Mouse (Mus musculus) mature B cell (primary cell): ENCODE results near the gene Epop.

Source experiments
- in situ Hi-C: fragments of 300-500 bp; cut with MboI; formaldehyde crosslinking; loops from 2 replicates; pipeline ENCODE4 v1.14.3; 2019

The Epop gene

DNA sequence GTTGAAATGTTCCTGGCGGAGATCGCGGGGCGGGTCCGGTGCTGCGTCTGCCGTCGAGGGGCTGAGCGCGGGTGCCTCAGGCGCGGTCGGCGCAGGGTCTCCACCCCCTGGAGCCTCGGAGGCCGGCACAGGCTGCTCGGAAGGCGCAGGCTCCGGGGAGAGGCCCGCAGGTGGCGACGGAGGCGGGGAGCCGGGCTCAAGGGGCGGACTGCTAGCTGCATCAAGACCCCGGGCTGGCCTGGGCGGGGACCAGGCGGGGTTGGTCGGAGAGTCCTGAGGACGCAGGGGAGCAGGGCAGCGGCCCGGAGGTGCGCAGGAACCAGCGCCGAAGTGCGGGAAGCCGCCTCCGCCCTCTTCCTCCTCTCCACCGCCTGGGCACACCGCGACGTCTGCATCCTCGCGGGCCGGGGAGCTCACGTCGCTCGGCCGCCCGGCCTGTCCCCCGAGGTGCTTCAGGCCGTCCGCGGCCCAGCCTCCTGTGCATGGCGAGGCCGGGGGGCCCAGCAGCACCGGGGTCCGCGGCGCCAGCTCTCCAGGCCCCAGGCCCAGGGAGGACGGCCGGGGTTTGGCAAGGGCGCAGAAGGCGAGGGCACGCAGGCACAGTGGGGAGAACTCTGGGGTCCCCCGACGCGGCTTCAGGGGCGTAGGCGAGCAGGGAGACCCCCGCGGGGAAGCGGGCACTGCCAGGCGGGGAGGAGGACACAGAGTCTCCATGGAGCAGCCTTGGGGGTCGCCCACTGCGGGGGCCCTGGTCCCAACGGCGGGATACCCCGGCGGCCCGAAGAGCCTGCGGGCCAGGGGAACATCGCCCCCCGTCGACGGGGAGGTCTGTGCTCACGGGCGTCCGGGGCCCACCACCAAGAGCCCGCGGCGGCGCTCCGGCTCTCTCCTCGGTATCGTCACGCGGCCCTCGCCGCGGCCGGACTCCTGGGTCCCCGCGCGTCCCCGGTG lies 659 bp downstream of the Epop start:
- in situ Hi-C loops: loop anchor here (5.0 kb wide), 1 partner anchor 142 kb away; no protein-coding TSS in a partner anchor

DNA sequence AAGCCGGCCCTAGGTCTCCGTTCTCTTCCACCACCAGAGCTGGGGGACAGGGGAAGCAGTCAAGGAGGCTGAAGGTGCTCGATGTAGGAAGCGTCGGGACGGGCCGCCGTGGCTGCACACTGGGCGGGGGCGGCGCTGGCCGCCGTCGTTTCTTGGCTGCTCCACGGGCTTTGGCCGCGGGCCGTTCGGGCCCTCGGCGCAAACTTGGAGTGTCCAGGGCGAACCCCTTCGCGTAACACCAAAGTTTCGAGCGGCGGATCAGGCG lies 1.3 kb downstream of the Epop start:
- in situ Hi-C loops: loop anchor here (5.0 kb wide), 1 partner anchor 141 kb away; no protein-coding TSS in a partner anchor

DNA sequence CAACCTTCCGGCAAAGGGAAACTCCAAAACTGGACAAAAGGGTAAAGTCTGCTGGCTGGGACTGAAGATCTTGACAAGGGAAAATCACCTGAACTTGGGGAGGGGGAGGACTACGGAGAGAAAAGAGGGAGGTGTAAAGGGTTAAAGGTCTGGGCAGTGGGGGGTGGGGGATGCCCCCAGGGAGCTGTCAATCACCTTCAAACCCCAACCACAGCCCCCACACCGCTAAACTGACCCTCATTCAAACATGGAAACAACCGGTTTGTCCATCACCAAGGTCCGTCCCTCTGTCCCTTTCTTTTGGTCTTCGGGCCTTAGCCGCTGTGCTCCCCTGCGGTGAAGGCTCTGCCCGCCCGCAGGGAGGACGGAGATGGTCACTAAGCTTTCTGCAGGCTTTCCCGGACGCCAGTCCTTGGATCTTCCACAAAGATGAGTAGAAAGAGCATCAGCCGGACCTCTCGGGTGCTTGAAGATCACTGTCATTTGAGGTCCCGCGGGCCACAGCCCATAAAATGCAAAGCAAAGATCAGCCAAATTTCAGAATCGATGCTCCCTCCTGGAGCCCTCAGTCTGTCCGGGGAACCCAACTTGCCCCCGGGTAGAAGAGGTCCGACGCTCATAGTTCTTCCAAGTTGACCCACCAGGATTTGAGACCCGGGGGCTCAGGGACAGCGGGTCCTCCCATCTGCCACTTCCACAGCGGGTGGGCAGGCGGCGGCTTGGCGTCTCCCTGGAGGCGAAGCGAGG lies 1.8 kb downstream of the Epop start:
- in situ Hi-C loops: loop anchor here (5.0 kb wide), 1 partner anchor 140 kb away; no protein-coding TSS in a partner anchor

DNA sequence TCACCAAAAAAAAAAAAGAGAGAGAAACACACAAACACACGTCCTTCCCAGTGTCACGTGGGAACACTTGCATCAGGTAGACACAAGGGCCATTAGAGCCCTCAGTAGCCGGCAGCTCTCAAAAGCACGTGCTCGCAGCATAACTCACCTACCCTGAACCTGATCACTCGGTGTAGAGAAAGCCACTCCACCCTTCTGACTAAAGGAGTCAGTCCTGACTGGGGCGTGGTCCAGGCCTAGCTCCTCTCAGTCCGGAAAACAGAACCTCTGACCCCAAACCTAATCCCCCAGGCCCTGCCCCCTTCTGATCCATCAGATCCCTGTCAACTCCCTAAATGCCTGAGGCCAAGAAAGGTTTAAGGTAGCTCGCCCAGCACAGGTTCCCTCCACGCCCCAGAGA lies 2.7 kb downstream of the Epop start:
- in situ Hi-C loops: loop anchor here (5.0 kb wide), 1 partner anchor 140 kb away; no protein-coding TSS in a partner anchor

DNA sequence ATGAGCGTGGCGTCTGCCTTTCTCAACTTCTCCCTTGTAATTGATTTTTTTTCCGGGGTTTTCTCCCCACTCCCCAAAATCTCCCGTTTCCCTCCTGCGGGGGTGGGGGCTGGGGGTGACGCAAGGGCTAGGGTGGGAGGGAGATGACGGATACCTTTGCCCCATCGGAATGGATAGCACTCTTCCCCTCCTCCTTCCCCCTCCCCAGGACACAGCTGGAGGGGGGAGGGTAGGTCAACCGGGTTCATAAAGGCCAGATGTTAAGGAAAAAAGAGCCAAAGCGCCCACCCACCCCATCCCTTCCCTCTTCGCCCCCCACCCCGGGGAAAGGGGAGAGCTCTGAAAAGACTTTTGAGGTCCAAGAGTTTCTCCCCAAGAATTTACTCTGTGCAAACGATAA lies 3.1 kb downstream of the Epop start:
- in situ Hi-C loops: loop anchor here (5.0 kb wide), 1 partner anchor 139 kb away; no protein-coding TSS in a partner anchor

DNA sequence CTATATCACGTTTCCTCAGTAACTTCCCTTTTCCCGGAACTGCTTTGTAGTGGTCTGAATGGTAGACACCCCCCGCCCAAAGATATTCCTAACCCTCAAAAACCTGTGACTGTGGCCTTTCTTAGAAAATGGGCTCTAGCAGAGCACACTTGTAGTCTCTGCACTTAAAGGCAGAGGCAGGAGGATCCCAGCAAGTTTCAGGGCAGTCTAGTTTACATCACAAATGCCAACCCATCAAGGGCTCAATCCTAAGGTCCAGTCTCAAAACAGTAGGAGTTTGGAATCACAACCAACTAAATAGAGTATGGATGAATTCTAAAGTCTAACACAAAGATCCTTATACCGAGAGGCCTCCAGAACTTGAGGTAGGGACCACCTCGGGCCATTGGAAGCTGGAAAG lies 4.0 kb downstream of the Epop start:
- in situ Hi-C loops: loop anchor here (5.0 kb wide), 1 partner anchor 138 kb away; no protein-coding TSS in a partner anchor

DNA sequence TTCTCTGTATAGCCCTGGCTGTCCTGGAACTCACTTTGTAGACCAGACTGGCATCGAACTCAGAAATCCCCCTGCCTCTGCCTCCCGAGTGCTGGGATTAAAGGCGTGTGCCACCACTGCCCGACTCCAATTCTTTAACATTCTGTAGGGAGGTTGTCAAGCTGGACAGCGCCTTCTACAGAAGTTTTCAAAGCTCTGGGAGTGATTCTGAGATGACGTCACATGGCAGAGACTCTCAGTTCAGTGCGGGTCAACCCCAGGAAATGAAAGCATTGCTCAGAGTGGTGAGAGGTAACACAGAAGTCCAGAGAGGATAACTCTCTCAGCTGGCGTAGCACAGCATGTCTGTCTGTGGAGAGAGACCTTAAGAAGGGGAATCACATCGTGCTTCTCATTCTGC lies 6.3 kb downstream of the Epop start:
- in situ Hi-C loops: no loop called here

DNA sequence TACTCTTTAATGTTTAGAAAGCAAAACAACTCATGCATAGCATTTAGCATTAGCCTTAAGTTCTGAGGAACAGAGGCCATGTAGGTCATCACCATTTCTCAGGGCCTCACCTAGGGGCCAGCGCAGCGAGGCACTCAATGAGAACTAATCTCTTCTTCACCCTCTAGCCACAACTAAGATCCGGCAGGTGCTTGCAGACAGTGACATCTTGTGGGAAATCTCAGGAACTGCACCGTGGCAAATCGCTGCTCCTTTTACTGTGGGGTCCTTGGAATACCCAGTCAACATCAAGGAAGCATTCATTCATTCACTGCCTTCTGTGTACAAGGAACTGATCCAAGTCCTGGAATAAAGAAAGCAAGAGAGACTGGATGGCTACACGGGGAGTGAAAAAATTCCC lies 7.1 kb downstream of the Epop start:
- in situ Hi-C loops: no loop called here

DNA sequence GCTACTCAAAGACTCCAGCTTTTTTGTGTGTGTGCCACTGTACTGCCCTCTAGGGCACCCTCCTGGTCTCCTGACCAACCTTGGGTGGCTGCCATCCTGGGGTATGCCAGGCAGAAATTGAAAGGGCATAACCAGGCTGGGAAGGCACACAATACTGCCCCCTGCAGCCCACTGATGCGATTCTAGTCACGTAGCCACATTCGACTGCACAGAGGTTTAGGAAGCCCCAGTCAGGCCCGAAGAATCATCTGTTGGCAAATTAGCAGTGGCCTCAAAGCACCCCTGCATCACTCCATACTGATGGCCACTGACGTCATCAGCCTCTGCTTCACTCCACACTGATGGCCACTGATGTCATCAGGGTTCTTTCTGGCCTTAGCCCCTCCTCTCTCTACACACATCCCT lies 10.1 kb downstream of the Epop start:
- in situ Hi-C loops: no loop called here

DNA sequence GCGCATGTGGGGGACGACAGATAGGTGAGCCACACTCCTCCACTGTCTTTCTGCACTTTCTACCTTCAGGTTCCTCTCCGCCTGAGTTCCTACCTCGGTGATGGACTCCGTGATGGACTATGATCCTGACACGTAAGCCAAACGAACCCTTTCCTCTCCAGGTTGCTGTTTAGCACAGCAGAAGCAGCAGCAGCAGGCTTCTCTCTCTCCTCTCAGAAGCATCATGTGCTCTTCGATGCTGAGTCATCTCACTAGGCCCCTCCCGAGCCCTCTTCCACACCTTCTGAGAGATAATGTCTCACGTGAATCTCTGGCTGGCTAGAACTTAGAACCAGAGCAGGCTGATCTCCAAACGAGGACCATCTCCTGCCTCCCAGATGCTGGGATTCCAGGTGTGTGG lies 11.1 kb downstream of the Epop start:
- in situ Hi-C loops: no loop called here

DNA sequence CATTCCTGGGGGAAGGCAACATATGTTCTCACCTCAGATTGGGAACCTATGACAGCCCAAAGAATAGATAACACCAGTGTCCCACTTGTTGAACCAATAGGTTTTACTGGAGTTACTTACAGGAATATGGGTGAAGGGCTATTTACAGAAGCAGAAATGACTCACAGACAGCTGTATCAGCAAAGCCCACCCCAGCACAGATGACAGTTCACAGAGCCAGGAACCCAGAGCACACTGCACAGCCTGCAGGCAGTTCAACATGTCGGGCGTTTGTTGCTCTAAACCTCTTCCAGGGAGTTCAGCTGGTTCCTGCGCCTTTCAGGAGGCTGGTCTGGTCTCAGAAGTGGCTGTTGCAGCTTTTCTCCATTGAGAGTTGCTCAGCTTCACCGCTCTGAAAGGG lies 14.2 kb downstream of the Epop start:
- in situ Hi-C loops: no loop called here

DNA sequence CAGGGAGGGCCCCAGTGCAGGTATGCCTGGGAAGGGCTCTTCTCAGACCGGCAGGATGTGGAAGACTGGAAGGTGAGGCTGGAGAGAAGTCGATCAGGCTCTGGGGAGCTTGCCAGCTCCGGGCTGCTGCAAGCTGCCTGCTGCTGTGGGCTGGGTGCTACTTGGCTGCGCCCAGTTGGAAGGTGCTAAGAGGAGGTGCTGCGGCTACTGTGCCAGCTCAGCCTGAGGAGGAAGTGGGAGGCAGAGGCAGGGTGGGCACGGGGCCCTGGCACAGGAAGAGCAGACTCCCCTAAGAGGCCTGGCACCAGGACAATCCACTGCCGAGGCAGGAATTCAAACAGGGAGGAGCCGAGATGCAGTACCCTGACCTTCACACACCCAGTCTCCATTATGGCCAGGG lies 18.4 kb downstream of the Epop start:
- in situ Hi-C loops: no loop called here

DNA sequence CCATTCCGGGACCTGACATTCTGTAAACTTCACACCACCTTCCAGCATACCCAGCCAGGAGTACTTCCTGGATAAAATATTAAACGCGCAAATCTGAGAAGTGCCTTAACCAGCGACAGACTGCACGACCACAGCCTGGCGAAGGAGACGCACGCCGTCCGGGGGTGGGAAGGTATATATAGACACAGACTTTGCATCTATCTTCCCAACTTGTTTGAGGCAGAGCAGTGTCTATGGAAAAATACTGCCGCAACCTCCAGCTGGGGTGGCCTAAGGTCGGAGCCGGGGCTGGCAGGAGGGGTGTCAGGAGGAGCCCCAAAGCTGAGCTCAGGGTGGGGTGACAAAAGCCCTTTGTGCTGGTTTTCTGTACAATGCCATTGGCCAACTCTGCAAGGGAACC lies 19.8 kb downstream of the Epop start:
- in situ Hi-C loops: no loop called here

DNA sequence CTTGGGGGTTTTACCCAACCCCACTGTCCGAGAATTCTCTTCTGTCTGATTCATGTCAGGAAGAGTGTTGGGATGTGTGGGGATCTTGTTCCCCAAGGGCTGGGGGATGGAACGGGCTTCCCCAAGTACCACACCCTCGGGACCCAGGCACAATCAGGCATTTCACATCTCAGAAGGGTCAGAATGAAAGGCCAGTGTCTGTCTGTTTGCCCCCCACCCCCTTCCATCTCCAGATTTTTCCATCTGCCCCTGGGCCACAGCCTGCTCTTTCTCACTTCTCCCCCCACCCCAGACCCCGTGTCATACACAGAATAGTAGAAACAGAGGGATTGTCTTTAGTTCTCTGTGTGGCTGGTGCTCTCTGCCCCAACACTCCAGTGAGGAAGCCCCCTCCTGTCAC lies 20.6 kb downstream of the Epop start:
- in situ Hi-C loops: no loop called here

DNA sequence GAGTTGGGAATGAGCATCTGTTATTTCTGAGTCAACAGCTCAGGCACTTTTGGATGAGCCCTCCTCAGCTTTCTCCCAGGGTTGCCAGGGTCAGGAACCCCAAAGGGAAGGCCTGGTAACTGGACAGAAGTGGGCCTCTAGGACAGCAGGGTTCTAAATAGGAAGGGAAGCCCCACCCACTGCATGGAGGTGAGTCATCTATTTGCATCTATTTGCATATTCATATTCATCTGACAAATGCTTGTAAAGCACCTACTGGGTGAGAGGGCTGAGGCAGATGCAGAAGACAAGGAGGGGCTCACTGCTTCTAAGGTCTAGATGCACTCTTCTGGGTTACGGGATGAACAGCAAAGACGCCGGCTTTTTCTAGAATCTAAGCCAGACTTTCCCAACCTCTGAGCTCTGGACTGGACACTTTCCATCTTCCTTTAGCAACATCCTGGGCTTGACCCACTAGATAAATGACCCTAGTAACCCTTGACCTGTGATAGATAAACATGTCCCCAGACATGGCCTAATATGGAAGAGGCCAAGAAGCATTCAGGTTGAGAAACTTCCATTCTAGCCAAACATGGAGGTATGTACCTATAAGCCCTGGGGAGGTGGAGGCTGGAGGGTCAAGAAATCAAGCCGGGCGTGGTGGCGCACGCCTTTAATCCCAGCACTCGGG lies 22.3 kb downstream of the Epop start:
- in situ Hi-C loops: no loop called here

DNA sequence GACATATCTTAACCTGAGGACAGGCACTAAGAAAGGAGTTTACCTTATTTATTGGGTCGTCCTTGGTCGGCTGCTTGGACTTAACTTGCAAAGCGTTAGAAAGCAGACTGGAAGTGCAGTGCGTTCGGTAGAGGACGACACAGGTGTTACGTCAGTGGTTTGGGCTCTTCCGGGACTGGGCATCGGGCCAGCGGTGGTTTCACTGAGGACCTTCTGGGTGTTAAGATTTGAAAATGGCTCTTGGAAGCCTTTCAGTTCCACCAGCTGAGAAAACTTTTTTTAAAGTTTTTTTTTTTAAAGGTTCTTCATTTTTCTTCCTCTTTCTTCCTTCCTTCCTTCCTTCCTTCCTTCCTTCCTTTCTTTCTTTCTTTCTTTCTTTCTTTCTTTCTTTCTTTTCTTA lies 25.6 kb downstream of the Epop start:
- in situ Hi-C loops: no loop called here

DNA sequence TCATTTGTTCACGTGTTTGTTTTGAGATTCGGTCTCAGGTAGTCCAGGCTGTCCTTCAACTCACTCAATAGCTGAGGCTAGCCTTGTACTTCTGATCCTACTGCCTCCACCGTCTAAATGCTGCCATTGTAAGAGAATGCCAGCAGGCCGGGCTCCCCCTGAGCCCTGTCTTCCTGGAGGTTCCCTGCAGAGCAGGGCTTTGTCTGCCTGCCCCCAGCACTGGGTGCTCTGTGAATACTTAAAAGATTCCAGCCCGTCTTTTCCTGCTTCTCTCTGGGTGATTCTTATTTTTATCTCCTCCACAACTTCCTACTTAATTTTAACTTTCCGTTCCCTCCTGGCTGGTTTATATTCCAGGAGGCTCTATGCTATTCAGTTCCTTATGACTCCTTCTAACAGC lies 27.3 kb downstream of the Epop start:
- in situ Hi-C loops: no loop called here

DNA sequence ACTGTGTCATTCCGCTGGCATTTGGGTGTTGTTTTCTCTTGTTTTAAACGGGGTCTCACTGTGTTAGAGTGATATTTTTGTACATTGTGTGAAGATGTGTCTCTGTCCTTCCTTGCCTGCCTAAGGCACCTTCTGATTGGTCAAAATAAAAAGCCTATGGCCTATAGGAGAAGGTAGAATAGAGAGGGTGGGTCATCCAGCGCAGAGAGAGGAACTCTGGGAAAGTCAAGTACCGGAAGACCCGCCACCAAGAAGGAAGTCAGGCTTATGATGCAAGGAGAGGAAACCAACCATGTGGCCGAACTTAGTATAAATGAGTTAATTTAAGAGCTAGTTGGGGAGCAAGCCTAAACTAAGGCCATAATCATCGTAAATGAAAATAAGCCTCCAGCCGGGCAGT lies 30.4 kb downstream of the Epop start:
- in situ Hi-C loops: no loop called here

DNA sequence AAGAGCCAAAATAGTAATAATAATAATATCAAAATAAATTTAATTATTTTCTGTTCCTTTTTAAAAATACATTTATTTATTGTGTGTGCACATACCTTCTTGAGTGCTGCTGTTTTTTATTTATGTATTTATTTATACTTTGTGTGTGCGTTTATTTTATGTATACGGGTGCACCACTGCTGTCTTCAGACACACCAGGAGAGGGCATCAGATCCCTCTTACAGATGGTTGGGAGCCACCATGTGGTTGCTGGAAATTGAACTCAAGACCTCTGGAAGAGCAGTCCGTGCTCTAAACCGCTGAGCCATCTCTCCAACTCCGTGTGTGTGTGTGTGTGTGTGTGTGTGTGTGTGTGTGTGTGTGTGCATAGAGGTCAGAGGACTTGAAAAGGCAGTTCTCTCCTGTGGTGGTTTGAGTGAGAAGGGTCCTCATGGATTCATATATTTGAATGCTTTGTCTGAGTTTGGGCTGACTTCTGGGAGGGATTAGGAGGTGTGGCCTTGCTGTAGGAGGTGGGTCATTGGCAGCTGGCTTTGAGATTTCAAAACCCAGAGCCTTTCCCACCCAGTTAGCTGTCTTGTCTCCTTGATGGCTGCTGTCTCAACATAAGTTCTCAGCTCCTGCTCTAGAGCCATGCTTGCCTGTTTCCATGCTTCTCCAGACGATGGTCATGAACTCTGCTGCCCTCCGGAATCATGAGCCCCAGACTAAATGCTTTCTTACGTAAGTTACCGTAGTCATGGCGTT lies 31.4 kb downstream of the Epop start:
- in situ Hi-C loops: no loop called here

DNA sequence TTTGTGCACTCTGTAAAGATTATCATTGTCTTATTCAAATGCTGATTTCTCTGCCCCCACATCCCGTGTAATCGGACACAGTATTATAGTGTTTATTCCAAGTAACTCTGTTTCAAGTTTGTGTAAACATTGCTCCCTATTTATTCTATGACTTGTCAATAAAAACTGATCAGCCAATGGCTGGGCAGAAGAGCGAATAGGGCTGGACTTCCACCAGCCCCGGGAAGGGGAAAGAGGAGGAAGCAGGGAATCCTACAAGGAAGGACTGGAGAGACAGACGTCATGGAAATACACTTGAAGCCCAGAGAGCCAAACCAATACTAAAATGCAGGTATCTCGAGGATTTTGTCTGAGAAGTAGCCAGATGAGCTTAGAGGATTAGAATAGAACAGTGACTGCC lies 35.4 kb downstream of the Epop start:
- in situ Hi-C loops: no loop called here

DNA sequence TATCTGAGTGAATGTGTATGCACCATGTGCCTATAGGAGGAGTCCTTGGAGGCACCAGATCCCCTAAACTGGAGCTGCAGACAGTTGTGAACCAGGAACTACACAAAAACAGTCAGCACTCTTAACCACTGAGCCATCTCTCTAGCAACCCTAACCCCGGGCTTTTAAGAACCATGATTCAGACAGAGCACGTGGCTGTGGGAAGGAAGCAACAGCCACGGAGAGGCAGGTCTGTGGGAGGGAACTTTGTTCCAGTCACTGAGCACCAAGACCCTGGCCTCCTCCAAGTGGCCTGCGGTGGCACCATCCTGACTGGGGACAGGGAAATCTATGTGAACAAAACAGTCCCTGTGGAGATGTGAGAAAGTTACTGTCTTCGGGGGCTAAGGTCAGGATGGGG lies 37.6 kb downstream of the Epop start:
- in situ Hi-C loops: no loop called here
